Mouse (Mus musculus): ENCODE data around the gene Ero1l.

Ero1l gene

DNA sequence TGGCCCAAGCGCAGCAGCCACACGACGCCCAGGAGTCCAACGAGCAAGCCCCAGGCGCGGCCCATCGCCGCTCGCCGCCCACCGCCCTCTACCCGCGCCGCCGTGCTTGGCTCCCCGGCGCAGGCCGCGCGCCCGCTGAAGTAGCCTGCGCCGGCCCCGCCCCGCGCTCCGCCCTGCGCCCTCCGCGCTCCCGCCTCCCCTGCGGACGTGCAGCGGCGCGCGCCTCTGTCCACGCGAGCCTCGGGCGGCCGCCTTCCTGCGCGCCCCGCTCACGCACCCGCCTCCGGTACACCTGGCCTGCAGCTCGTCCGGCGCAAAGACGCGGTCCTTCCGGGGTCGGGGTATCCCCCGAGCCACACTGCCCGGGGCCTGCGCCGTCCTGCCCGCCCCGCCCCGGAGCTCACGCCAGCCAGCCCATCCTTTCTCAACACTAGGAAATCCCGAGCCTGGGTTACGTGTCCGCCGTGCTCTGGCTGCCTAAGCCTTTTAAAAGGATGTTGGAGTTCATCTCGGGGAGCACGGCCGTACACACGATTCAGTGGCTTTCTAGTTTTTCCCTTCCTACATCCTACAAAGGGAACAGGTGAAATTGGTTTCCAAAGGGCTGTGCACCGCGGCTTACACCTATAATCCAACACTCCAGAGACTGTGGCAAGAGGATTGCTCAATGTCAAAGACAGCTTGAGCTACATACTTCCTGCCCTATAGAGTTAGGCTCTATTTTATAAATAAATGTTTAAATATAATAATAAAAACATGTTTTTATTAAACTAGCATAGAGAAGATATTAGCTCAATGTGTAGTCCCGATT is at the start of gene Ero1l:
Gene Ero1l, minus strand, starts transcription at position 346 of the 811 bp plus-strand sequence.
- DNase-seq (ENCODE audit: low read depth, low spot score) = peak; percentile 41

DNA sequence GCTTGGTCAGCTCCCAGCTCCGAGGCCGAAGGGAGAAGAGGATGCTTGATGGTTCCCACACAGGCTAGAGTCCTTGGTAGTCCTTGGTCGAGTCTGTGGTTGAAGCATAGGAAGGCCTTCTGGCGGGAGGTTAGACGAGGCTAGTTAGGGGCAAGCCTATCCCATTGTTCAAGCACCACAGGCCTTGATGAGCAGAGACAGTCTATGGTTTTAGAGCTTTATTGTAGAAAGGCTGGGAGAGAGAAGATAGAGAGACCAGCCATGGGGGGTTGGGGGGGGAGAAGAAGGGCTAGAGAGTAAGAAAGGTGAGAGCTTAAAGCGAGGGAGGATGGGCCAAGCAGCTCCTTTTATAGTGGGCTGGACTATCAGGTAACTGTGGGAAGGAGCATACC is 46.6 kb upstream of the Ero1l start:
- DNase-seq (ENCODE audit: low read depth, low spot score) = no peak

DNA sequence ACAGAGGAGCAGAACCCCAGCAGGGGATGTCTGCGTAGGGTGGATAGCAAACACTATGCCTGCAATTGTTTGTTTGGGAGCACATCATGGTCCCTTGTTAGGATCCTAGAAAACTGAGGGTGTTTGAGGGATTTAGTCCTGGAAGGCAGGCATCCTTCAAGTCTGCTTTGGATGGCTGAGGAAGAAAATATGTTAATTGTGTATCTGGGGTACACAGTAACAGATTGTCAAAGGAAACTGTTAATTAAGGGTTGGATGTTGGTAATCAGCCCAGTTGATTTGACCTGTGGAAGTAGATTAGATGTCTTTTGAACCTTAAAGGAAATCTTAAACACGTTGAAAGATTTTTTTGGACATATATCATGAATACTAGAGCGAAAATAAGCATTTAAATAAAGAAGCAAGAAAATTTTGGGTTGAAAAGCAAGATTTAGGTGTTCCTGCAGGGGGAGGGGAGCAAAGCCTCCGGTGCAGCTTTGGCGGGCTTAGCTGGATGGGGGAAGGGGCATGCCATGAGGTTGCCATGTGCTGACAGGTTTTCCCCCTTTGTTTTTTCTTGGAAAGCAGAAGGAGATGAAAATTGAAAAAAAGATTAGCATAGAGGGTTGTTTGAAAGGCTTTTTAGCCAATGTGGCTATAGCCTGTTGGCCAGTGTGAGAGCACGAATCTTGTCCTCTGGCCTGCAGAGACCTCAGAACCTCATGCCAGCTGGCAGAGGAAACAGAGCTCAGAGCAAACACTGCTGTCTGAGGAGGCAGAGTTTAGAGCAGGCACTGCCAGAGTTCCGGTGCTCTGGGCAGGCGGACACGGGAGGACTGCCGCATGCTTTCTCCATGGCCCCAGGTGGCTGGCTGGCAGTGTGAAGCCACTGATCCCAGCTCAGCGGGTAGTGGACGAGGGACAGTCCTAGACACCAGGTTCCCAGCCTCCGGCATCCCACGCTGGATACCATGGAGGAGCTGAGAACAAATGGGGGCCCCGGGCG is 45.9 kb upstream of the Ero1l start:
- peak; percentile 52 for DNase-seq (ENCODE audit: low read depth, low spot score)

DNA sequence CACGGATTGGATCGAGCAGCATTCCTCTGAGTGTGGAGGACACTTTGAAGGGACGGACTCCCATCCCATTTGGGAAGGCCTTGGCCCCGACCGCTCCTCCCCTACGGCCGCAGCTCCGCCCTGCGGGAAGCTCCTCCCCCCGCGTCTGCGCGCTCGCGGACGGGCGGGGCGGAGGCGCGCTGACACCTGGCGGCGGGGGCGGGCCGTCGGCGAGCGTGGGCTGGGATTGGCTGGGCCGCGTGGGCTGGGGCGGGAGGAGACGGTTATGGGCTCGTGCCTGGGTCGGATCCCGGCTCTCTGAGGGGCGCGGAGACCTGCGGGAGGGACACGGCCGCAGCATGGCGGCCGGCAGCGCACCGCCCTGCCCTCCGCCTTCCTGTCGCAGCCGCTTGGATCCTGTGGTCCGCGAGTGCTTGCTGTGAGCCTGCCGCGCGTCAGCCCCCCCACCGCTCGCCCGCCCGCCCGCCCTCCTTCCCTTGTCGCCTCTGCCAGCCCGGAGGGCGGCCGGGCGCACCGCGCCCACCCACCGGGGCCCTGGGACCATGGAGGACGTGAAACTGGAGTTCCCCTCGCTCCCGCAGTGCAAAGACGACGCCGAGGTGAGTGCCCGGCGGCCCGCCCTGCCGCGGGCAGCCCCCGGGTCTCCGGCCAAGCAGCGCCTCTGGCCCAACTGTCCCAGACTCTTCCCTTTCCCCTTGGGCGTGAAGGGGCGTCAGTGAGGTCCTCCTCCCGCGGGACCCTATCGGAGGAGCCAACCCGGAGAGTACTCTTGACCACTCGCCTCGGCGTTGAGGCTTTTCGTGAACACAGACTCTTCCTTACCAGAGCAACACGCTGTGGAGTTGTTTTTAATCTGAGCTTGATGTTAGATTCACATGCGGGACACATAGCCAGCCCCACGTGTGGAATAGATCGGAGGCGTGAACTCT is 32.6 kb upstream of the Ero1l start, which contains the start of gene Styx:
Gene Styx, plus strand, starts transcription at position 163 of the 929 bp plus-strand sequence.
- DNase-seq (ENCODE audit: low read depth, low spot score) = peak; percentile 88

DNA sequence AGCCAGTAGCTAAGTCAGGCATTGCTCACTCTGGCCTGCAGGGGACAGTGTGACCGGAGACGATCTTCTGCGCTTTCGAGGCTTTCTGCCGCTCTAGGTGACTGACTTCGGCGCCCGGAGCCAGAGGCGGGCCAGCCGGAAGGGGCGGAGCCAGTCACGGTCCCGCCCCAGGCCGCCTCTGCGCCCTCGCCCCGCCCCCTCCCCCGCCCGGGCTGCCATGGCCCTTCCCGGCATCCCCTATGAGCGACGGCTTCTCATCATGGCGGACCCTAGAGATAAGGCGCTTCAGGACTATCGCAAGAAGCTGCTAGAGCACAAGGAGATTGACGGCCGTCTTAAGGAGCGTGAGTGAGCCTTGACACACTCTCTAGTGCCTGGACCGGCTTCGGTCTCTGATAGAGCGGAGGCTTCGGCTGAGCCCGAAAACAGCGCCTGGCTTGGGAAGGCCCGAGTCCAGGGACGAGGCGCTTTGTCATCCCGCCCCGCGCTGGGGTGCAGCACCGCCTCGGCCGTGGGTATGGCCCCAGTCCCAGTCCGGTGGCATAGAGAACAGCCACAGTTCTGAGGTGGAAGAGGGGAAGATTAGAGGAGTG is 11.1 kb upstream of the Ero1l start, which contains the start of gene Psmc6:
Gene Psmc6, plus strand, starts transcription at position 200 of the 593 bp plus-strand sequence.
- DNase-seq (ENCODE audit: low read depth, low spot score) = peak; percentile 93

DNA sequence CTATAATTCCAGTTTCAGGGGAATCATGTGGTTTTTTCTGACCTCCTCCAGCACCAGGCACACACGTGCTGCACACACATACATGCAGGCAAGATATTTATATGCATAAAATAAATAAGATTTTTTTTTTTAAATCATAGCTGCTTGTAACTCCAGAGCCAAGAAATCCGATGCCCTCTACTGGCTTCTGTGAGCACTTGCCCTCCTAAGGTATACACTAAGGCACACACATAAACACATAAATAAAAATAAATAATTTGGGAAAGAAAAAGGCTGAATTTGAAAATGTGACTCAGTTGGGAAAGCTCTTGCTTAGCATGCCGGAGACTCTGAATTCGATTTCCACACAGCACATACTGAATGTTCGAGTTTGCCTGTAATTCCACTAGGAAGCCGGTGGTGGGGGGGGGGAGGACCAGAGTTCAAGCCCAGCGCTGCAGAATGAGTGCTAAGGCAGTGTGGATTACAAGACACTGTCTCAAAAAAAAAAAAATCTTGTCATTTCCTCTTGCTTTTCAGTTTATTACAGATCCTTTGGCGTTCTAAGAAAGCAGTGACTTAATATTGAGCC is 10.5 kb upstream of the Ero1l start:
- no peak for DNase-seq (ENCODE audit: low read depth, low spot score)

DNA sequence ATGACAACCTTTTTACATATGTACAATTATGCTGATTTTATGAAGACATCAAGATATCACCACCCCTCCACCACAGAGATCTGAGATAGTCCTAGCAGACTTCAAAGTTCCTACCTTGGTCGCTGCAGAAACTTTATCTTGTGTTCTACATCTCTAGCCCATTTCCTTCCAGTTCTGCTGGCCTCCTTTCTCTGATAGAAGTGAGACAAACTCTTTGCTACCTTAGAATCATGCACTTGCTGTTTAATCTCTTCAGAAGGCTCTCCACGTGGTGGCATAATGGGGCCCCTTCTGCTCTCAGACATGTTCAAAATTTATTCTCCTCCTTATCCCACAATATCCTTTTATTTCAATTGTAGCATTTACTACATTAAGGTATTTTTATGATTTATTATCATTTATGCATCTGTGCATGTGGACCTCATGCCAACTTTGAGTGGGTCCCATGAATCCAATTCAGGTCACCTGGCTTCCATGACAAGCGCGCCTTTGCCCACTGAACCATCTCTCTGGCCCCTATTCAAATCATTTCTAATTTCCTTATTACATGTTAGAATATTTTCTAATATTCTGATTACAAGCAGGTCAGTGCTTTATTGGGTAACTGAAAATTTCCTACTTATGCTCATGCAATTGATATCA is 9.6 kb upstream of the Ero1l start:
- no peak for DNase-seq (ENCODE audit: low read depth, low spot score)

DNA sequence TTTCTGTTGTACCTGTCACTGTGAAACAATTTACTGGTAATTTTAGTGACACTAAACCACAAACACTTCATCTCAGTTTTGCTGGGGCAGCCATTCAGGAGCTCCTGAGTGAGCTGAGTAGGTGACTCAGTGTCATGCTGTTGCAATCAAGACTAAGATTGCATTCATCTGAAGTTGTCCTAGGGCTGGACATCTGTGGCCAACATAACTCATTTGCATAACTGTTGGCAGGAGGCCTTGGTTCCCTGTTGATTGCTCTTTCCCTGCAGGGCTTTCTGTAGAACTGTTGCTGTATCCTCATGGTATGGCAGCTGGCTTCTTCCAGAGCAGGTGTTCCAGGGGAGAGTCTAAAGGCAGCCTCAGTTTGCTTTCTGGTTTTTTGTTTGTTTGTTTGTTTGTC is 6.9 kb upstream of the Ero1l start:
- DNase-seq (ENCODE audit: low read depth, low spot score) = no peak

DNA sequence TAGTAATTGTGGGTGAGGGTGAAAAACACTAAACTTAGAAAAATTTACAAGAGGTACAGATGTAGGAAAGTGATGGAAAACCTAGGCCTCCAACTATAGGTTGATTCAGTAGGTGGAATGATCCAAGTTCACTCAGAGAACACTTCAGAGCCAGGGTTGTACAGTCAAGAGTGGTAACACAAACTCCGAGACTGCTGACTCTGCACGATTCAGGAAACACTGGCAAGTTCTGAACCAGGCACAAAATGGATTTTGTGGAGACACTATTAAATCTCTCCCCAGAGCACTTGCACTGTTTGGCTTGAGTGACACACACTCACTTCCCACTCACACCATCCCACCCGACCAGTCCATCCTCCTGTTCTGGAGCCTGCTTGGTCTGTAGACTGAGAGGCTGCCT is 4.7 kb upstream of the Ero1l start:
- DNase-seq (ENCODE audit: low read depth, low spot score) = no peak

DNA sequence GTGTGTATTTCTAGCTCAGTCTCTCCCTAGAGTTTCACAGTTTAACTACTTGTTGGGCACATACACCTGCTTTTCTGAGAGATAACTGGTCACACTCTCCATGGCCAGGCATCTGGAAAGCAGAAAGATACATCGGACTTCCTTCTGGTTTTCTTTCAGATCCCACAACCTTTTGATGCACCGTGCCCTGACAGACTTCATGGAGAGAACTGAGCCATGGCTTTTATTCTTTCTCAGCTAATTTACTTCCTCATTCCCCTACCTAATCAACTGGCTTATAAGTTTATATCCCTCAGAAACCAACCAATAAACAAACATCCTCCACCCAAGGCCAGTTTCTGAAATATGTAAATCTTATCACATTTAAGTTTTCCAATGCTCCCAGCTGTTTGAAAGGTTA is 3.9 kb upstream of the Ero1l start:
- DNase-seq (ENCODE audit: low read depth, low spot score) = no peak

DNA sequence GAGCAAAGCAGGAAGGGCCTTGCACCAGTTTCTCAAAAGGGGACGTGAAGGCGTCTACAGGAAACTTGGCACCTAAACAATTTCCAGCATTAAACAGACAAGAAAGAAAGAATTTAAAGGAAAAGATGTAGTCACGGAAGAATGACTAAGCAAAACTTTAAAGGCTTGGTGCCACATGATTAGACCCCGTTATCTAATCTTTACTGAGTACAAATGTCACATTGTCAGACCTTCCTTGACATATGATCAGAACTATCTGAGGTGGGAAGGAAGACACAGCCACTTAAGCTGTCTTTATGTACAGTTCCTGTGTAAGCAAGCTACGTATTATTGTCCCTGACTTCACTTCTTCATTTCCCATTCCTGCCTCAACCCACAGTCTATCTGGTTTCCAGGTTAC is 3.1 kb upstream of the Ero1l start:
- no peak for DNase-seq (ENCODE audit: low read depth, low spot score)

DNA sequence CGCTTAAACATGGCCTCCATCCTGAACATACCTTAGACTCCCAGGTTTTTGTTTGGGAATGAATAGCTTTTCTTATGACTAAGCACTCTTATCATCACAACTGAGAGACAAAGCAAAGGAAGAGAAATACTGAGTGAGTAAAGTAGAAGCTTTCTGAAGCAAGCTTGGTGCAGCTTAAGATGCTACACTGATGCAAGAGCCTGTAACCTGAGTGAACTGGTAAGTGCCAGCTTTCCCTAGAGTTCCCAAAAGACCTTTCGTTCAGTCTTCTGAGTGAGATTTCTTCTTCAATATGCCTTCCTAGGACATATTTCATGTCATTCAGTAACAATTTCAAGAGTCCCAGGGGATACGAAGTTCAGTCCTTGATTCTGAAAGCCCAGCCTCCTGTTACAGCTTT is 2.5 kb upstream of the Ero1l start:
- DNase-seq (ENCODE audit: low read depth, low spot score) = no peak

DNA sequence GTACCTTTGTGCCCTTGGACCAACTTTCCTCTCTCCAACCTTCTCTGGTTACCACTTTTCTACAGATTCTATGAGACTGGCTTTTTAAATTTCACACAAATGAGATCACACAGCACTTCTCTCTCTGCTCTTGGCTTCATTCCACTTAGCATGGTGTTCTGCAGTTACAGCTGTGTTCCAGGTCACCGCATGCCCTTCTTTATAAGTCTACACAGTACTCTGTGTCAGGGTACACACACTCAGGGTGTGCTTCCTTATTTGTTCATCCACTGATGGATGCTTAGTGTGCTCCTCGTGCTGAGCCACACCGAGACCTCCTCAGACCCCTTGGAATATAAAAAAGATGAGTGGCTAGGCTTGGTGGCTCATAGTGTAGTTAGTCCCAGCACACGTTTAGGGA is 1.5 kb upstream of the Ero1l start:
- DNase-seq (ENCODE audit: low read depth, low spot score) = no peak

DNA sequence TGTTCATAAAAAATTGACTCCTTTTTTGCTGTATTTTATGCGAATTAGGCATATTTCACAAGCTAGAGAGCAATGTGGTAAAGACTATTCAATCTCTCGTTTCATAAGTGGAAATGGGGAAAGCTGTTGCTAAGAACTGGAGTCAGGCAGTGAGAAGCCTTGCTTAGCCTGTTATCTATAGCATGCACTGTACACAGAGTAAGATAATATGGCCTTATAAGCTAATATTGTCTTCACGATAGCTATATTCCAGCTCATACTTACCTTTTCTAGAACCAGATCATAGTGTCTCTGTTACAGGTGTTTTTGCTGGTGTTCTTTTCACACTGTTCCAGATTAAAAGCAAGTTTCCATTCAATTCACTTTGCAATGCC is 653 bp upstream of the Ero1l start:
- no peak for DNase-seq (ENCODE audit: low read depth, low spot score)

DNA sequence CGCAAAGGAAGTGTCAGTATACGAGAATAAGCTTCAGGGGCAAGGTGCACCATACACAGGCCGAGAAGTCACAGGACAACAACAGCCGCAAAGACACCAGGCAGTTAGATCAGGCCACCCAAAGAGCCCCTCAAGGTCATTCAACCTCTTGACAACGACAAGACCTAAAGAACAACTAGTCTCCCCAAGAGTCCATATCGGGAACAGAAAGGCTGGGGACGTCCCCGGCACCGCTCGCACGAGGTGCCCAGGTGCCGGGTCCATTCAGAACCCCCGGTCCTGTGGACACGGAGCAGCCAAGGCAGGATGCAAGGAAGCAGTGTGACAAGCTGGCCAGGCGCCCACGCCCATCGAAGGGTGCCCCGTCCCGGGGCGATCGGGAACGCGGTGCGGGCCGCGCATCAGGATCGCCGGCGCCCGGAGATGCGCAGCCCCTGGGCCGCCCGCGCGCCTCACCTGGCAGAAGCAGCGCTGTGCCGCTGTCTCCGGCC is 605 bp downstream of the Ero1l start:
- no peak for DNase-seq (ENCODE audit: low read depth, low spot score)

DNA sequence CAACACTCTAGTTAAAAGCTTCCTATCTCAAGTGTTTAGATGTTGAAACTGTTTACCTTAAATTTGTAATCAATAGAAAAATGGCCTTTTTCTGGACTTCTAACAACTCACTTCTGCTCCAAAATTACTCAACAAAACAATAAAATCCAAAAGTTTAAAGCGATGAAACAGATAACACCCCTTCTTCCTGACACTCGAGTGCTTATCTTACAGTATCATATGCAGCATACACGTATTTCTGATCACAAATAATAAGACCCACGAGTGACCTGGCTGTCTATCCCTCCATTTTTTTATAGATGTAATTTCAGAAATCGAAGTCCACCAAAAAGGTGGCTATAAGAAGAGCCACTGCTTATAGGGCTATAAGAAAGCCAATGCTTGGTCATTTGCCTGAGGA is 1.6 kb downstream of the Ero1l start:
- DNase-seq (ENCODE audit: low read depth, low spot score) = no peak

DNA sequence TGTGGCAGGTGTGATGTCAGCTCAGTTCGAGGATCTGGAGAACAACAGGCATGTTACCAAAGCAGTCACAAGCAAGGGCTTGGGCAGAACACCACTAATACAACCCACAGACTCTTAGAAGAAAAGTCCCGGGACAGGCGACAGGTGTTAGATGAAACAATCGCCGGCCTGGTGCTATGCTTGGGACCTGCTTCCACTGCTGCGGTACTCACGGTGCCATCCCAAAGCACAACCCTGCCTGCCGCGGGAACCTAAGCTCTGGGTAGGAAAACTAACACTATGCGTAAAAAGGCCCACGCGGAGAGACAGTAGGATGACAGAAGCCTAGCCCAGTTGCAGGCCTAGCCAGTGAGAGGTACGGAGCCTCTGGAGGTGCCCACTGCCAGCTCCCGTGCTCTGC is 8.5 kb downstream of the Ero1l start:
- DNase-seq (ENCODE audit: low read depth, low spot score) = no peak

DNA sequence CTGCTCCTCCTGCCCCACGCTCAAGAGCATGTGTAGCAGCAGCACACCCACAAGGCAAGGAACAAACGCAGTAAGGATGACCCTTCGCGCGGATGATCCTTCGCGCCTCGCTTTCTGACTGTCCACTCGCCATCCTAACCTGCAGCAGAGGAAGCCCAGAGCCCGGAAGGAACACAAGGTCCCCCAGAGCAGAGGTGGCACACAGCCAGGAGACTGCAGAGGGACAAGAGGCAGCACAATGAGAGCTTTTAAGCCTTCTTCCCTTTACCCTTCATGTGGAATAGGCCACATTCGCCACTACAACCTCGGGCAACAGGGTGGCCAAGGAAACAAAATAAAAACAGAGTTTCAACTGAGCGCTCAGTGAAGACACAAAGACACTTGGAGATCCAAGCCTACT is 8.9 kb downstream of the Ero1l start:
- DNase-seq (ENCODE audit: low read depth, low spot score) = no peak

DNA sequence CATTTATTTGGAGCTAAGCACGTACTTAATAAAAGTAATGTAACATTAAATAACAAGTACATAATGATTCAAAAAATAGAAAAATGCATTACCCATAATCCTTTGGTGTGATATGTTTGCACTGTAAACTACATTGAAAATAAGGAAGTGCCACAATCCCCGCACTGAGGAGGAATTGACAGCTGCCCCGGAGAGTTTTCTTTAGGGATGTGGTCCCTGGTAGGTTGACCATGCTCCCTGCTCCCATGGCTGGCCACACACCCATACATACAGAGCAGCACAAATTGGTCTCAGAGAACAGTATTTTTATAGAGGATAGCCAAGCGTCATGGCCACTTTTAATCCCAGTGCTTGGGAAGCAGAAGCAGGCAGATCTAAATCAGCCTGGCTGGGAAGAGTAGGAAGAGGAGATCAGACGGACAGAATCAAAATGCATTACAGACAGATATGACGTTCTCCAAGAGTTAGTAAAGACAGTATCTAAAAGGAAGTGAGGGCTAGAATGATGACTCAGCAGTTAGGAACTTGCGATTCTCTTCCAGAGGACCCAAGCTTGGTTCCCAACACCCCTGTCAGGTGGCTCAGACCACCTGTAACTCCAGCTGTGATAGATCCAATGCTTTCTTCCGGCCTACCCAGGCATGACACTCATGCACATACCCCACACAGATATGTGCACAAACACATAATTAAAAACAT is 10.8 kb downstream of the Ero1l start:
- no peak for DNase-seq (ENCODE audit: low read depth, low spot score)
